Comparison of ENCODE assay signal across 8 mouse cellular contexts in the genomic region with DNA sequence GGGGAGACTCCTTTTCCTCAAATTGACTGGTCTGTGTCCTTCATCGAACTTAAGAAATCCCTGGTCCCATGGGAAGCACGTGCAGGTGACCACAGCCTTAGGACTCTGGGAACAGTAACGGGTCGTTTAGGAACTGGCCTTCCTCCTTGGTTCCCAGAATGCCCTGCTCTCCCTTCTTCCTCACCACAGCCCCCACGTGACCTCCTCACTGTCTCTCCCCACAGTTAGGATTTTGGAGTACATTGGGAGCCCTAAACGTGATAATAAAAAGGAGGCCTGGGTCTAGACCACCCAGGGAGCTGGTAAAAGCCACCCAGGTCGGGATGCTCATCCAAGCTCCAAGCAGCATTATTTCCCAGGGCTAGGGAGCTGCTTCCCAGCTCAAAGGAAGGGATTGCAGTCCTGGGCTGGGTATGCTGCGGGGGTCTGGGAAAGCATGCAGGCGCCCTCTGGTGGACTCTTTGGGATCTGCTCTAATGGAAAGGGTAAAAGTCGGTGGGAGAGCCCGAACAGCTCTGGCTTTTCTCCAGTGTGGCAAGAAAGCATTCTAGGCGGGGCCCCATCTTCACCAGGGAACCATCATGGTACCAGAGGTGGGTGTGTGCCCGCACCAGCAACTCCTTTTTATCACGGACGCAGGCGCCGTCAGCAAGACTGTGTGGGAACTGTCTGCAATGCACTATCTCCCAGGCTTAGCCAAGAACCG. TPM values are rescaled to one million over a fixed set of nuclear protein-coding genes. Genes with fewer than 3 reads are reported as not detected.
DNase-seq lines count a peak whose midpoint lies in the region; ATAC-seq lines count a peak whose summit lies in the region.

No protein-coding gene starts in this region.

- H3K36me3 ChIP-seq in erythroblast, embryonic 14.5 days (ENCODE audit: control insufficient read depth) = no peaks in the 10 kb centered on the region
- no peaks in the 10 kb centered on the region for H3K36me3 ChIP-seq in heart, embryonic 13.5 days
- no peaks in the 10 kb centered on the region for H3K36me3 ChIP-seq in kidney, embryonic 16.5 days (ENCODE audit: insufficient read depth, low read length)
- H3K36me3 ChIP-seq in liver, embryonic 15.5 days (replicated peaks) = no peaks in the 10 kb centered on the region
- no peaks in the 10 kb centered on the region for H3K36me3 ChIP-seq in neural tube, embryonic 12.5 days

- no peak overlapping the region for H3K27ac ChIP-seq in heart, embryonic 13.5 days (replicated peaks)
- H3K27ac ChIP-seq in kidney, embryonic 16.5 days (ENCODE audit: low read length) = no peak overlapping the region
- no peak overlapping the region for H3K27ac ChIP-seq in liver, embryonic 15.5 days (replicated peaks)
- H3K27ac ChIP-seq in neural tube, embryonic 12.5 days = no peak overlapping the region

- WGBS in heart, embryonic 13.5 days = 15% methylated on average over 18 of the region's 18 CpGs
- 18% methylated on average over 18 of the region's 18 CpGs for WGBS in kidney, embryonic 16.5 days
- 12% methylated on average over 18 of the region's 18 CpGs for WGBS in liver, embryonic 15.5 days (ENCODE audit: insufficient replicate concordance)
- WGBS in neural tube, embryonic 12.5 days = 19% methylated on average over 18 of the region's 18 CpGs

- DNase-seq in CD4-positive, CD25-positive, alpha-beta regulatory T cell, adult 2 months (ENCODE audit: low read depth, low spot score) = peak; percentile 73
- peak; percentile 67 to 79 for DNase-seq in adrenal gland, postnatal 36 days
- peak; percentile 73 for DNase-seq in thymus, postnatal 0 days (ENCODE audit: low spot score)

- H3K27me3 ChIP-seq in erythroblast, embryonic 14.5 days (ENCODE audit: control insufficient read depth) = peaks cover 17% of the 10 kb centered on the region
- H3K27me3 ChIP-seq in heart, embryonic 13.5 days (replicated peaks) = peaks cover 13% of the 10 kb centered on the region
- no peaks in the 10 kb centered on the region for H3K27me3 ChIP-seq in kidney, embryonic 16.5 days (ENCODE audit: insufficient read depth, low read length)
- peaks cover 19% of the 10 kb centered on the region for H3K27me3 ChIP-seq in liver, embryonic 15.5 days
- 0 out of 2 replicates have a peak, but pooled peaks cover 13% of the 10 kb centered on the region for H3K27me3 ChIP-seq in neural tube, embryonic 12.5 days (replicated peaks)

- peaks cover 14% of the 10 kb centered on the region for H3K4me1 ChIP-seq in erythroblast, embryonic 14.5 days (ENCODE audit: control insufficient read depth)
- peaks cover 9% of the 10 kb centered on the region for H3K4me1 ChIP-seq in heart, embryonic 13.5 days
- H3K4me1 ChIP-seq in kidney, embryonic 16.5 days (ENCODE audit: insufficient read depth, low read length) = no peaks in the 10 kb centered on the region
- peaks cover 14% of the 10 kb centered on the region for H3K4me1 ChIP-seq in liver, embryonic 15.5 days (replicated peaks)
- no peaks in the 10 kb centered on the region for H3K4me1 ChIP-seq in neural tube, embryonic 12.5 days

- H3K4me3 ChIP-seq in erythroblast, embryonic 14.5 days (replicated peaks) = peak overlapping the region; percentile 17
- H3K4me3 ChIP-seq in heart, embryonic 13.5 days = no peak overlapping the region
- no peak overlapping the region for H3K4me3 ChIP-seq in kidney, embryonic 16.5 days (ENCODE audit: low read length)
- H3K4me3 ChIP-seq in liver, embryonic 15.5 days (replicated peaks) = peak overlapping the region; percentile 32
- no peak overlapping the region for H3K4me3 ChIP-seq in neural tube, embryonic 12.5 days

- no peak for ATAC-seq in heart, embryonic 13.5 days (ENCODE audit: extremely low read depth, insufficient number of reproducible peaks, low FRiP score, low TSS enrichment)
- peak; percentile 67 for ATAC-seq in kidney, embryonic 16.5 days (ENCODE audit: low FRiP score, low TSS enrichment)
- peak; percentile 63 for ATAC-seq in liver, embryonic 15.5 days (ENCODE audit: insufficient read depth)
- peak; percentile 78 for ATAC-seq in neural tube, embryonic 12.5 days (ENCODE audit: low FRiP score, low read depth)

- H3K9me3 ChIP-seq in erythroblast, embryonic 14.5 days (ENCODE audit: control insufficient read depth, low read length) = no peaks in the 10 kb centered on the region
- no peaks in the 10 kb centered on the region for H3K9me3 ChIP-seq in heart, embryonic 13.5 days
- no peaks in the 10 kb centered on the region for H3K9me3 ChIP-seq in kidney, embryonic 16.5 days (ENCODE audit: low read length)
- no peaks in the 10 kb centered on the region for H3K9me3 ChIP-seq in liver, embryonic 15.5 days (replicated peaks)
- no peaks in the 10 kb centered on the region for H3K9me3 ChIP-seq in neural tube, embryonic 12.5 days

- H3K9ac ChIP-seq in heart, embryonic 13.5 days = no peak overlapping the region; the same call in 1 of the 2 replicates
- no peak overlapping the region for H3K9ac ChIP-seq in kidney, embryonic 16.5 days (replicated peaks; ENCODE audit: low read length)
- H3K9ac ChIP-seq in liver, embryonic 15.5 days = no peak overlapping the region
- H3K9ac ChIP-seq in neural tube, embryonic 12.5 days = 0 out of 2 replicates have a peak overlapping the region, but pooled peaks have one; percentile 17

- H3K4me2 ChIP-seq in heart, embryonic 13.5 days = peak overlapping the region; percentile 36
- H3K4me2 ChIP-seq in kidney, embryonic 16.5 days (replicated peaks; ENCODE audit: low read depth, low read length) = 0 out of 2 replicates have a peak overlapping the region, but pooled peaks have one; percentile 19
- peak overlapping the region; percentile 64 for H3K4me2 ChIP-seq in liver, embryonic 15.5 days
- peak overlapping the region; percentile 41 for H3K4me2 ChIP-seq in neural tube, embryonic 12.5 days (replicated peaks)

RNA-seq across cellular contexts. Expression of a gene that starts 12.0 kb away (rescaled TPM):
- 1 to 10 TPM; 1.1 to 1.3 TPM for total RNA-seq in adrenal gland, postnatal 36 days (2021)
- 0.14 and 0.16 TPM in 2 replicates for polyA plus RNA-seq in erythroblast, embryonic 14.5 days (2012)
- polyA plus RNA-seq in heart, embryonic 13.5 days (2015; fragmentation: Nextera tagmentation; extraction: Ambion mirVana) = 164 and 183 TPM in 2 replicates
- polyA plus RNA-seq in kidney, embryonic 16.5 days (2015; fragmentation: Nextera tagmentation; extraction: Ambion mirVana) = 1.3 and 4.5 TPM in 2 replicates
- 3.5 and 3.9 TPM in 2 replicates for polyA plus RNA-seq in liver, embryonic 15.5 days (2015; fragmentation: Nextera tagmentation; extraction: Ambion mirVana)
- 2.0 and 2.7 TPM in 2 replicates for polyA plus RNA-seq in neural tube, embryonic 12.5 days (2016; fragmentation: Nextera tagmentation; extraction: Ambion mirVana)
- polyA plus RNA-seq in thymus, postnatal 0 days (2015; fragmentation: Nextera tagmentation; extraction: Ambion mirVana) = 5.2 and 5.6 TPM in 2 replicates

RNA-seq across cellular contexts. Expression of a gene that starts 20.7 kb away (rescaled TPM):
- 1 to 10 TPM; 2.8 to 3.7 TPM for total RNA-seq in adrenal gland, postnatal 36 days (2021)
- polyA plus RNA-seq in erythroblast, embryonic 14.5 days (2012) = 1.5 and 1.9 TPM in 2 replicates
- polyA plus RNA-seq in heart, embryonic 13.5 days (2015; fragmentation: Nextera tagmentation; extraction: Ambion mirVana) = 13.8 and 15.8 TPM in 2 replicates
- 7.7 and 8.1 TPM in 2 replicates for polyA plus RNA-seq in kidney, embryonic 16.5 days (2015; fragmentation: Nextera tagmentation; extraction: Ambion mirVana)
- polyA plus RNA-seq in liver, embryonic 15.5 days (2015; fragmentation: Nextera tagmentation; extraction: Ambion mirVana) = 28.5 and 28.9 TPM in 2 replicates
- 20.2 and 20.6 TPM in 2 replicates for polyA plus RNA-seq in neural tube, embryonic 12.5 days (2016; fragmentation: Nextera tagmentation; extraction: Ambion mirVana)
- polyA plus RNA-seq in thymus, postnatal 0 days (2015; fragmentation: Nextera tagmentation; extraction: Ambion mirVana) = 1.9 TPM in 2 replicates

RNA-seq across cellular contexts. Expression of a gene that starts 39.8 kb away (rescaled TPM):
- 1 to 10 TPM; 1.5 to 1.7 TPM for total RNA-seq in adrenal gland, postnatal 36 days (2021)
- not detected in 2 replicates for polyA plus RNA-seq in erythroblast, embryonic 14.5 days (2012)
- 0.39 and 0.60 TPM in 2 replicates for polyA plus RNA-seq in heart, embryonic 13.5 days (2015; fragmentation: Nextera tagmentation; extraction: Ambion mirVana)
- polyA plus RNA-seq in kidney, embryonic 16.5 days (2015; fragmentation: Nextera tagmentation; extraction: Ambion mirVana) = 0.30 TPM in 1 of 2 replicates, not detected in the other
- polyA plus RNA-seq in liver, embryonic 15.5 days (2015; fragmentation: Nextera tagmentation; extraction: Ambion mirVana) = 0.12 and 0.26 TPM in 2 replicates
- 0.79 and 1.1 TPM in 2 replicates for polyA plus RNA-seq in neural tube, embryonic 12.5 days (2016; fragmentation: Nextera tagmentation; extraction: Ambion mirVana)
- 0.14 and 0.21 TPM in 2 replicates for polyA plus RNA-seq in thymus, postnatal 0 days (2015; fragmentation: Nextera tagmentation; extraction: Ambion mirVana)

RNA-seq across cellular contexts. Expression of a gene that starts 57.0 kb away (rescaled TPM):
- not detected for total RNA-seq in adrenal gland, postnatal 36 days (2021)
- polyA plus RNA-seq in erythroblast, embryonic 14.5 days (2012) = not detected in 2 replicates
- not detected in 2 replicates for polyA plus RNA-seq in heart, embryonic 13.5 days (2015; fragmentation: Nextera tagmentation; extraction: Ambion mirVana)
- polyA plus RNA-seq in kidney, embryonic 16.5 days (2015; fragmentation: Nextera tagmentation; extraction: Ambion mirVana) = not detected in 2 replicates
- not detected in 2 replicates for polyA plus RNA-seq in liver, embryonic 15.5 days (2015; fragmentation: Nextera tagmentation; extraction: Ambion mirVana)
- polyA plus RNA-seq in neural tube, embryonic 12.5 days (2016; fragmentation: Nextera tagmentation; extraction: Ambion mirVana) = 21.3 and 23.2 TPM in 2 replicates
- polyA plus RNA-seq in thymus, postnatal 0 days (2015; fragmentation: Nextera tagmentation; extraction: Ambion mirVana) = not detected in 2 replicates

RNA-seq across cellular contexts. Expression of a gene that starts 57.9 kb away (rescaled TPM):
- total RNA-seq in adrenal gland, postnatal 36 days (2021) = 100 to 1,000 TPM; 121 to 122 TPM
- polyA plus RNA-seq in erythroblast, embryonic 14.5 days (2012) = 1.9 and 3.5 TPM in 2 replicates
- polyA plus RNA-seq in heart, embryonic 13.5 days (2015; fragmentation: Nextera tagmentation; extraction: Ambion mirVana) = 77.4 and 78.3 TPM in 2 replicates
- polyA plus RNA-seq in kidney, embryonic 16.5 days (2015; fragmentation: Nextera tagmentation; extraction: Ambion mirVana) = 74.6 and 92.1 TPM in 2 replicates
- polyA plus RNA-seq in liver, embryonic 15.5 days (2015; fragmentation: Nextera tagmentation; extraction: Ambion mirVana) = 32.3 and 47.5 TPM in 2 replicates
- 104 and 126 TPM in 2 replicates for polyA plus RNA-seq in neural tube, embryonic 12.5 days (2016; fragmentation: Nextera tagmentation; extraction: Ambion mirVana)
- 139 and 165 TPM in 2 replicates for polyA plus RNA-seq in thymus, postnatal 0 days (2015; fragmentation: Nextera tagmentation; extraction: Ambion mirVana)

Comparison
In these comparisons a context has a peak if more than half of its experiments do, and no peak if none do; other contexts are left out.
1. H3K4me3 ChIP-seq: peak in erythroblast, embryonic 14.5 days (single experiment) and liver, embryonic 15.5 days (single experiment); none in heart, embryonic 13.5 days (single experiment), kidney, embryonic 16.5 days (single experiment) and neural tube, embryonic 12.5 days (single experiment).
2. RNA of a gene that starts 12.0 kb away (polyA plus RNA-seq): 164 to 183 TPM in heart, embryonic 13.5 days; 5.2 to 5.6 TPM in thymus, postnatal 0 days, 1.3 to 4.5 TPM in kidney, embryonic 16.5 days, 3.5 to 3.9 TPM in liver, embryonic 15.5 days, 2.0 to 2.7 TPM in neural tube, embryonic 12.5 days and 0.14 to 0.16 TPM in erythroblast, embryonic 14.5 days; every median in the first group is over 10 times any median in the second.
3. Peak in every context shown above with its lines, with median percentiles within 50 percentile points of each other: DNase-seq and H3K4me2 ChIP-seq.